Mouse (Mus musculus): ENCODE measurements around the gene Zfp341. TPM values are rescaled to one million over a fixed set of nuclear protein-coding genes. Genes with fewer than 3 reads are reported as not detected.

Zfp341 gene
- total RNA-seq, 2 experiments from 2014 or later = 2.2 to 2.3 TPM

Other genes with a start within 250 kb of the Zfp341 start
- 10 to 100 TPM; 11.1 to 12.5 TPM for gene Cdk5rap1, start 240.3 kb upstream of the Zfp341 start, total RNA-seq (2021)
- gene Snta1, start 205.2 kb upstream of the Zfp341 start, total RNA-seq (2021) = 100 to 1,000 TPM; 221 to 230 TPM
- gene Cbfa2t2, start 176.8 kb upstream of the Zfp341 start, total RNA-seq (2021) = 10 to 100 TPM; 12.2 to 16.3 TPM
- gene 1700003F12Rik, start 66.2 kb upstream of the Zfp341 start, total RNA-seq (2021) = not detected
- not detected for gene Actl10, start 61.5 kb upstream of the Zfp341 start, total RNA-seq (2021)
- under 1 TPM; 0.27 to 0.28 TPM for gene Necab3, start 54.4 kb upstream of the Zfp341 start, total RNA-seq (2021)
- gene E2f1, start 43.4 kb upstream of the Zfp341 start, total RNA-seq (2021) = under 1 TPM; 0.48 to 0.69 TPM
- gene Pxmp4, start 9.6 kb upstream of the Zfp341 start, total RNA-seq (2021) = 10 to 100 TPM; 10.8 to 11.8 TPM
- gene 4930519P11Rik, start 140 bp downstream of the Zfp341 start, total RNA-seq (2021) = not detected
- gene Chmp4b, start 38.4 kb downstream of the Zfp341 start, total RNA-seq (2021) = 100 to 1,000 TPM; 102 to 107 TPM
- not detected for gene Gm14214, start 156.7 kb downstream of the Zfp341 start, total RNA-seq (2021)
- gene Raly, start 177.8 kb downstream of the Zfp341 start, total RNA-seq (2021) = 10 to 100 TPM; 59.0 to 63.0 TPM
- not detected for gene a, start 178.1 kb downstream of the Zfp341 start, total RNA-seq (2021)